Mouse (Mus musculus) forebrain, embryonic 14.5 days (tissue): ENCODE measurements around the gene Ncapg2. TPM values are rescaled to one million over a fixed set of nuclear protein-coding genes. Genes with fewer than 3 reads are reported as not detected.

Experiments used
- polyA plus RNA-seq: library from polyadenylated mRNA; unstranded; fragments of >200 nt; fragmentation: Nextera tagmentation; extraction: Ambion mirVana; gene quantifications from 2 replicates; pipeline ENCODE4 v1.2.1, GENCODE M21; 2014

The Ncapg2 gene
- polyA plus RNA-seq, 1 experiment from 2014 or later = 19.7 TPM

Other genes starting within 250 kb of the Ncapg2 start
- gene Wdr60, start 142.4 kb upstream of the Ncapg2 start, polyA plus RNA-seq = 12.5 TPM in 2 replicates
- gene Gm11027, start 130.0 kb upstream of the Ncapg2 start, polyA plus RNA-seq = not detected in 2 replicates
- gene Esyt2, start 124.2 kb upstream of the Ncapg2 start, polyA plus RNA-seq = 12.2 and 14.0 TPM in 2 replicates
- 4.1 and 7.3 TPM in 2 replicates for gene Ptprn2, start 80.3 kb downstream of the Ncapg2 start, polyA plus RNA-seq